Mouse (Mus musculus): Measurements from ENCODE around the gene Gm12184.
"Not testable (repeated sequence)": the region's sequence is repeated elsewhere in the genome, so short reads cannot be mapped to it uniquely, and the experiment has no call there.

The Gm12184 gene

GRCm38 (mm10) chr11:48825979-48826751, at the start of gene Gm12184, which contains the start of gene Trim7:
Gene Gm12184, minus strand, starts transcription at chr11:48826655.
Gene Trim7, plus strand, starts transcription at chr11:48826140.
- DNase-seq: peak; percentile 46 to 47

GRCm38 (mm10) chr11:48875343-48875837, 48.9 kb upstream of the Gm12184 start:
- not testable (repeated sequence) for DNase-seq

- DNase-seq: peak in 1 of 2 experiments; percentile 58
These were observed 48.0 kb upstream of the Gm12184 start for GRCm38 (mm10) chr11:48874465-48874864.

- DNase-seq: no peak
These were observed 47.3 kb upstream of the Gm12184 start for GRCm38 (mm10) chr11:48873591-48874290.

- no peak for DNase-seq
These were observed 46.3 kb upstream of the Gm12184 start for GRCm38 (mm10) chr11:48872695-48873300.

- peak; percentile 61 to 75 for DNase-seq
These were observed 45.5 kb upstream of the Gm12184 start for GRCm38 (mm10) chr11:48871817-48872541.

GRCm38 (mm10) chr11:48871201-48871772, 44.8 kb upstream of the Gm12184 start, which contains the start of gene Irgm1:
Gene Irgm1, minus strand, starts transcription at chr11:48871683.
- peak; percentile 73 to 82 for DNase-seq

- no peak for DNase-seq
These were observed 44.3 kb upstream of the Gm12184 start for GRCm38 (mm10) chr11:48870781-48871180.

- DNase-seq: no peak
These were observed 43.1 kb upstream of the Gm12184 start for GRCm38 (mm10) chr11:48869380-48870110.

GRCm38 (mm10) chr11:48866481-48866880, 40.0 kb upstream of the Gm12184 start:
- no peak for DNase-seq

GRCm38 (mm10) chr11:48863808-48864207, 37.4 kb upstream of the Gm12184 start:
- no peak for DNase-seq

GRCm38 (mm10) chr11:48862784-48863319, 36.4 kb upstream of the Gm12184 start:
- DNase-seq: no peak

- peak in 1 of 2 experiments; percentile 65 for DNase-seq
These were observed 32.6 kb upstream of the Gm12184 start for GRCm38 (mm10) chr11:48859014-48859413.

- DNase-seq: peak; percentile 89
These were observed 27.2 kb upstream of the Gm12184 start for GRCm38 (mm10) chr11:48853474-48854180.

- no peak for DNase-seq
These were observed 26.4 kb upstream of the Gm12184 start for GRCm38 (mm10) chr11:48852624-48853473.

GRCm38 (mm10) chr11:48852190-48852589, 25.7 kb upstream of the Gm12184 start:
- no peak for DNase-seq

- DNase-seq: no peak
These were observed 25.0 kb upstream of the Gm12184 start for GRCm38 (mm10) chr11:48851270-48851995.

- no peak for DNase-seq
These were observed 23.8 kb upstream of the Gm12184 start for GRCm38 (mm10) chr11:48850240-48850639.

GRCm38 (mm10) chr11:48846881-48847280, 20.4 kb upstream of the Gm12184 start:
- no peak for DNase-seq

All from lung, adult 18-20 months (tissue).